Mouse (Mus musculus): Measurements from ENCODE around the gene Dcaf4. TPM values are rescaled to one million over a fixed set of nuclear protein-coding genes. Genes with fewer than 3 reads are reported as not detected.

Gene Dcaf4
- polyA plus RNA-seq, 1 experiment from 2014 or later = 21.3 TPM

GRCm38 (mm10) chr12:83525822-83526544 is 5.7 kb downstream of the Dcaf4 start:
- 90% methylated on average over 18 of the region's 18 CpGs for WGBS
- no peaks in the 10 kb centered on the region for H3K36me3 ChIP-seq (ENCODE audit: control insufficient read depth, insufficient read depth, low read length)
- DNase-seq (ENCODE audit: low spot score, missing footprints) (no peak), ATAC-seq (ENCODE audit: low FRiP score) (no peak)
- H3K9ac ChIP-seq (ENCODE audit: low read length) = no peak overlapping the region
- H3K4me1 ChIP-seq (ENCODE audit: control insufficient read depth, insufficient read depth, low read length) = peaks cover 3% of the 10 kb centered on the region; the same call in 1 of the 2 replicates
- H3K9me3 ChIP-seq (ENCODE audit: control insufficient read depth, low read length) = no peaks in the 10 kb centered on the region
- no peak overlapping the region for H3K27ac ChIP-seq (ENCODE audit: low read depth, low read length)
- no peaks in the 10 kb centered on the region for H3K27me3 ChIP-seq (ENCODE audit: control insufficient read depth, insufficient read depth, low read length)
- no peak overlapping the region for H3K4me2 ChIP-seq
- no peak overlapping the region for H3K4me3 ChIP-seq (ENCODE audit: low read depth, low read length)

GRCm38 (mm10) chr12:83527816-83528215 is 7.5 kb downstream of the Dcaf4 start:
- DNase-seq (ENCODE audit: low spot score, missing footprints) (no peak), ATAC-seq (ENCODE audit: low FRiP score) (no peak)
- 81% methylated on average over 6 of the region's 6 CpGs for WGBS
- no peaks in the 10 kb centered on the region for H3K27me3 ChIP-seq (ENCODE audit: control insufficient read depth, insufficient read depth, low read length)
- no peaks in the 10 kb centered on the region for H3K36me3 ChIP-seq (ENCODE audit: control insufficient read depth, insufficient read depth, low read length)
- H3K4me3 ChIP-seq (ENCODE audit: low read depth, low read length) = no peak overlapping the region
- no peak overlapping the region for H3K4me2 ChIP-seq
- no peaks in the 10 kb centered on the region for H3K9me3 ChIP-seq (ENCODE audit: control insufficient read depth, low read length)
- no peak overlapping the region for H3K9ac ChIP-seq (ENCODE audit: low read length)
- no peak overlapping the region for H3K27ac ChIP-seq (ENCODE audit: low read depth, low read length)
- H3K4me1 ChIP-seq (ENCODE audit: control insufficient read depth, insufficient read depth, low read length) = no peaks in the 10 kb centered on the region

- no peaks in the 10 kb centered on the region for H3K27me3 ChIP-seq (ENCODE audit: control insufficient read depth, insufficient read depth, low read length)
- H3K9me3 ChIP-seq (ENCODE audit: control insufficient read depth, low read length) = no peaks in the 10 kb centered on the region
- H3K9ac ChIP-seq (ENCODE audit: low read length) = no peak overlapping the region
- no peak overlapping the region for H3K4me3 ChIP-seq (ENCODE audit: low read depth, low read length)
- H3K4me1 ChIP-seq (ENCODE audit: control insufficient read depth, insufficient read depth, low read length) = no peaks in the 10 kb centered on the region
- no peak overlapping the region for H3K27ac ChIP-seq (ENCODE audit: low read depth, low read length)
- 89% methylated on average over 5 of the region's 5 CpGs for WGBS
- no peaks in the 10 kb centered on the region for H3K36me3 ChIP-seq (ENCODE audit: control insufficient read depth, insufficient read depth, low read length)
- no peak overlapping the region for H3K4me2 ChIP-seq
- ATAC-seq (ENCODE audit: low FRiP score) (no peak), DNase-seq (ENCODE audit: low spot score, missing footprints) (no peak)
These were observed 8.4 kb downstream of the Dcaf4 start for GRCm38 (mm10) chr12:83528665-83529064.

- ATAC-seq (ENCODE audit: low FRiP score) = no peak
- Histone ChIP-seq H3K9me3 (ENCODE audit: control insufficient read depth, low read length) (no peaks in the 10 kb centered on the region), H3K9ac (ENCODE audit: low read length) (no peak overlapping the region), H3K4me3 (ENCODE audit: low read depth, low read length) (no peak overlapping the region), H3K4me1 (ENCODE audit: control insufficient read depth, insufficient read depth, low read length) (no peaks in the 10 kb centered on the region), H3K27ac (ENCODE audit: low read depth, low read length) (no peak overlapping the region), H3K27me3 (ENCODE audit: control insufficient read depth, insufficient read depth, low read length) (no peaks in the 10 kb centered on the region), H3K36me3 (ENCODE audit: control insufficient read depth, insufficient read depth, low read length) (no peaks in the 10 kb centered on the region), H3K4me2 (no peak overlapping the region)
- no peak for DNase-seq (ENCODE audit: low spot score, missing footprints)
- 88% methylated on average over 6 of the region's 6 CpGs for WGBS
These were observed 11.7 kb downstream of the Dcaf4 start for GRCm38 (mm10) chr12:83531992-83532391.

- Histone ChIP-seq H3K4me1 (ENCODE audit: control insufficient read depth, insufficient read depth, low read length) (no peaks in the 10 kb centered on the region), H3K36me3 (ENCODE audit: control insufficient read depth, insufficient read depth, low read length) (no peaks in the 10 kb centered on the region), H3K9ac (ENCODE audit: low read length) (no peak overlapping the region), H3K4me2 (no peak overlapping the region), H3K4me3 (ENCODE audit: low read depth, low read length) (no peak overlapping the region), H3K9me3 (ENCODE audit: control insufficient read depth, low read length) (no peaks in the 10 kb centered on the region), H3K27me3 (ENCODE audit: control insufficient read depth, insufficient read depth, low read length) (no peaks in the 10 kb centered on the region), H3K27ac (ENCODE audit: low read depth, low read length) (no peak overlapping the region)
- WGBS = 89% methylated on average over 3 of the region's 3 CpGs
- DNase-seq (ENCODE audit: low spot score, missing footprints) = no peak
- ATAC-seq (ENCODE audit: low FRiP score) = no peak
These were observed 12.7 kb downstream of the Dcaf4 start for GRCm38 (mm10) chr12:83532966-83533365.

- no peaks in the 10 kb centered on the region for H3K9me3 ChIP-seq (ENCODE audit: control insufficient read depth, low read length)
- DNase-seq (ENCODE audit: low spot score, missing footprints) (no peak), ATAC-seq (ENCODE audit: low FRiP score) (no peak)
- no peaks in the 10 kb centered on the region for H3K4me1 ChIP-seq (ENCODE audit: control insufficient read depth, insufficient read depth, low read length)
- H3K9ac ChIP-seq (ENCODE audit: low read length) = no peak overlapping the region
- 83% methylated on average over 3 of the region's 3 CpGs for WGBS
- peaks cover under 1% of the 10 kb centered on the region for H3K36me3 ChIP-seq (ENCODE audit: control insufficient read depth, insufficient read depth, low read length)
- H3K4me2 ChIP-seq = no peak overlapping the region
- H3K4me3 ChIP-seq (ENCODE audit: low read depth, low read length) = no peak overlapping the region
- H3K27ac ChIP-seq (ENCODE audit: low read depth, low read length) = no peak overlapping the region
- no peaks in the 10 kb centered on the region for H3K27me3 ChIP-seq (ENCODE audit: control insufficient read depth, insufficient read depth, low read length)
These were observed 13.9 kb downstream of the Dcaf4 start for GRCm38 (mm10) chr12:83534190-83534589.

GRCm38 (mm10) chr12:83535428-83535827 is 15.2 kb downstream of the Dcaf4 start:
- H3K4me3 ChIP-seq (ENCODE audit: low read depth, low read length) = no peak overlapping the region
- 91% methylated on average over 11 of the region's 11 CpGs for WGBS
- ATAC-seq (ENCODE audit: low FRiP score) (no peak), DNase-seq (ENCODE audit: low spot score, missing footprints) (no peak)
- no peak overlapping the region for H3K9ac ChIP-seq (ENCODE audit: low read length)
- no peaks in the 10 kb centered on the region for H3K9me3 ChIP-seq (ENCODE audit: control insufficient read depth, low read length)
- no peak overlapping the region for H3K4me2 ChIP-seq
- H3K36me3 ChIP-seq (ENCODE audit: control insufficient read depth, insufficient read depth, low read length) = peaks cover 4% of the 10 kb centered on the region
- no peaks in the 10 kb centered on the region for H3K27me3 ChIP-seq (ENCODE audit: control insufficient read depth, insufficient read depth, low read length)
- no peaks in the 10 kb centered on the region for H3K4me1 ChIP-seq (ENCODE audit: control insufficient read depth, insufficient read depth, low read length)
- H3K27ac ChIP-seq (ENCODE audit: low read depth, low read length) = no peak overlapping the region

- Histone ChIP-seq H3K36me3 (ENCODE audit: control insufficient read depth, insufficient read depth, low read length) (peaks cover 4% of the 10 kb centered on the region), H3K27me3 (ENCODE audit: control insufficient read depth, insufficient read depth, low read length) (no peaks in the 10 kb centered on the region), H3K9ac (ENCODE audit: low read length) (no peak overlapping the region), H3K27ac (ENCODE audit: low read depth, low read length) (no peak overlapping the region), H3K9me3 (ENCODE audit: control insufficient read depth, low read length) (no peaks in the 10 kb centered on the region), H3K4me2 (no peak overlapping the region), H3K4me3 (ENCODE audit: low read depth, low read length) (no peak overlapping the region), H3K4me1 (ENCODE audit: control insufficient read depth, insufficient read depth, low read length) (no peaks in the 10 kb centered on the region)
- ATAC-seq (ENCODE audit: low FRiP score) = no peak
- WGBS = 85% methylated on average over 9 of the region's 9 CpGs
- DNase-seq (ENCODE audit: low spot score, missing footprints) = no peak
These were observed 15.8 kb downstream of the Dcaf4 start for GRCm38 (mm10) chr12:83536039-83536438.

- no peak for DNase-seq (ENCODE audit: low spot score, missing footprints)
- Histone ChIP-seq H3K4me1 (ENCODE audit: control insufficient read depth, insufficient read depth, low read length) (no peaks in the 10 kb centered on the region), H3K4me2 (no peak overlapping the region), H3K4me3 (ENCODE audit: low read depth, low read length) (no peak overlapping the region), H3K27me3 (ENCODE audit: control insufficient read depth, insufficient read depth, low read length) (no peaks in the 10 kb centered on the region), H3K36me3 (ENCODE audit: control insufficient read depth, insufficient read depth, low read length) (peaks cover 15% of the 10 kb centered on the region), H3K27ac (ENCODE audit: low read depth, low read length) (no peak overlapping the region), H3K9me3 (ENCODE audit: control insufficient read depth, low read length) (no peaks in the 10 kb centered on the region), H3K9ac (ENCODE audit: low read length) (no peak overlapping the region)
- WGBS = 84% methylated on average over 7 of the region's 7 CpGs
- no peak for ATAC-seq (ENCODE audit: low FRiP score)
These were observed 23.7 kb downstream of the Dcaf4 start for GRCm38 (mm10) chr12:83543997-83544396.
